Mouse (Mus musculus): Measurements from ENCODE around the gene Fbrs.
A peak's percentile ranks its signal among the peaks of the same experiment; 100 is the strongest.
"Not testable (repeated sequence)": the region's sequence is repeated elsewhere in the genome, so short reads cannot be mapped to it uniquely, and the experiment has no call there.

Gene Fbrs

DNA sequence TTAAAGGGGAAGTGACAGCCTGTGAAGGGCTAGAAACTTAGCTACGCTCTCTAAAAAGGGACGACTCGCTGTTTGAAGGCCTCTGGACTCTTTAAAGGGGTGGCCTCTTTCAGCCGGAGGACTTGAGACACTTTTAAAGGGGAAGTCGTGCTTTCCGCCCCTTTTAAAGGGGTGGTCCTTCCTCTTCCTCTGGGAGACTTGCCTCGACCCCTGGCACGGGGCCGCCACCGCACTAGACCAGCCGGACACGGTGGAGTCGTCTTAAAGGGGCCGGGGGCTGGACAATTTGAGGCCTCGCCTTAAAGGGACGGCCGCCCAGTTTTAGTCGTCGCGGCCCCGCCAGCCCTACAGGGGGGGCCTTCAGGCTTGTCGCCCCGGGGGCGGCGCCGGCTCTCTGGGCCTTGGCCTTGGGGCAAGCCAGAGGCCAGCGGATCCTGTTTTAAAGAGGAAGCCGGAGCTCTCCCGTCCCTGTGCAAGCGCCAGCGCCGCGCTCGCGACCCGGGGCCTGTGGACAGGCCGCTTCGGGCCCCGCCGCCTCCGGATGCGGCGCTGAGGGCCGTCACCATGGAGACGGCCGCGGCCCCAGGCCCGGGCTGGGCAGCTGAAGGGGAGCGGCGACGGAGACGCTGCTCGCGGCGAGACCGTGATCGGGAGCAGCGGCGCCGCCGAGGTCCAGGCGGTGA, at the start of gene Fbrs:
Gene Fbrs, plus strand, starts transcription at position 565 of the 683 bp plus-strand sequence.
- DNase-seq (ENCODE audit: low spot score): peak; percentile 98

GRCm38 (mm10) chr7:127435206-127435605, 43.8 kb upstream of the Fbrs start:
- DNase-seq (ENCODE audit: low spot score): no peak

DNA sequence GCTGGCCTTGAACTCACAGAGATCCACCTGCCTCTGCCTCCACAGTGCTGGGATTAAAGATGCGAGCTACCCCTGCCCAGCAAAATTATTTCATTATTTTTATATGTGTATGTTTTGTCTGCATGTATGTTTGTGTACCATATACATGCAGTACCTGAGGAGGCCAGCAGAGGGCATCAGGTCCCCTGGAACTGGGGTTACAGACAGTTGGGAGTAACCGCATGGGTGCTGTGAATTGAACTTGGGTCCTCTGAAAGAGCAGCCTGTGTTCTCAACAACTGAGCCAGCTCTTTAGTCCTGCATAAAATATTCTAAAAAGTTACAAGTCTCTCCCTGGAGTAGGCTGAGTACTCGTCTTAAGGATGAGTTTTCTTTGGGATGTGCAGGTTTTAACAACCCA, 41.3 kb upstream of the Fbrs start:
- DNase-seq (ENCODE audit: low spot score): no peak

DNA sequence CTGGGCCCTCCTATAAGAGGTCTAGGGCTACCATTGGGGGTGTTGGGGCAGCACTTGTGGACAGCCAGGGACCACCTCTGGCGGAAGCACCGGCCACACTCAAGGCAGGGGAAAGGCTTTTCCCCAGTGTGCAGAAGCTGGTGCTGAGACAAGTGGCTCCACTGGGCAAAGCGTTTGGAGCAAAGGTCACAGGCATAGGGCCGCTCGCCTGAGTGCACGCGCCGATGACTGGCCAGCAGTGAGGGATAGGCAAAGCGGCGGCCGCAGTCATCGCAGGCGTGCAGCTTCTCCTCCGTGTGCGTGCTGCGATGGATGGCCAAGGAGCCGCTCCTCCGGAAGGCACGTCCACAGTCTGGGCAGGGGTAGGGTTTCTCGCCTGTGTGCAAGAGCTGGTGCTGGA, 35.0 kb upstream of the Fbrs start:
- DNase-seq (ENCODE audit: low spot score): no peak

DNA sequence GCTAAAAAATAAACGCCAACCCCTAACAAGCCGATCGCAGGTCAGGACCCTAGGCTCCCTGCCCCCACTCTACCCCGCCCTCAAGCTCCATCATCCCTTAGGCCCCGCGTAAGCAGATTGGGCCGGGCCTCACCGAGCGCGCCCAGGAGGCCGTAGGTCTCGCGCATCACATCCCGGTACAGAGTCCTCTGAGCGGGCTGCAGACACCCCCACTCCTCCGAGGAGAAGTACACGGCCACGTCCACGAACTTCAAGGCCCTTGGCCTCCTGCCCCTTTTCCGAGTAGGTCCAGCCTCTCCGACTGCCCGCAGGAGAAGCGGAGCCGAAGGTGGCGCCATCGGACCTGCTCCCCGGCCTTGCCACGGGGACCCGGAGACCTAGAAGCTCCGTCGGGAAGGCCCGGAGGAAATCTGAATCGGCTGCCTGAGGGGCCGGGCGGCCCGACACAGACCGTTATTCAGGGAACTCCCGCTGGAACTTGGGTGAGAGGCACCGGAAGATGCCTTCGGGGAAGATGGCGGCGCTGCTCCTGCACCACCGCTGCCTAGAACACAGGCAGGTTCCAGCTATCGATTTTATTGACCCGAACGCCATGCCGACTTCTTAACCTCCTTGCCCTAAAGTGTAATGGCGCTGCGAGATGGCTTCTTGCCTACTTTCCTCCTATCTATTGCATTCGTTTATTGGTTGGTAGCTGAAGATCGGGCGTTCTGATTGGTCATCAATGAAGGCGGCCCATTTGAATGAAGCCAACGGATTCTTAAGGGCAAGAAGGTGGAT, 30.3 kb upstream of the Fbrs start, which contains the start of gene Zfp689:
Gene Zfp689, minus strand, starts transcription at position 638 of the 780 bp plus-strand sequence.
- peak; percentile 87 for DNase-seq (ENCODE audit: low spot score)

DNA sequence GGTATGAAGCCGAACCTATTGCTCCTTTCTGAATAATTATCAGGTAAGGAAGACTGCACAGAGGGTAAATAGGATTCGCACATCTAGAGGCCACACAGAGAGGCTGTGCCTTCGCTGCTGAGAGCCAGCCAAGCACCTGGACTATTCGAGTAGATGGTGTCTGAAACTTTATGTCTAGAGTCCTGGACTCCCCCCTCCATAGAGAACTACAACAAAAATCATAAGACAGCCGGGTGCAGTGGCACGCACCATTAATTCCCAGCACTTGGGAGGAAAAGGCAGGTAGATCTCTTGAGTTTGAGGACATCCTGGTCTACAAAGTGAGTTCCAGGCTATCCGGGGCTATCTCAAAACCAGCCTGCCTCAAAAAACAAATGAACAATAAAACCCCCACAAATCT, 29.0 kb upstream of the Fbrs start:
- DNase-seq (ENCODE audit: low spot score): no peak

- DNase-seq (ENCODE audit: low spot score): no peak
Observed at GRCm38 (mm10) chr7:127453056-127453455, 25.9 kb upstream of the Fbrs start.

DNA sequence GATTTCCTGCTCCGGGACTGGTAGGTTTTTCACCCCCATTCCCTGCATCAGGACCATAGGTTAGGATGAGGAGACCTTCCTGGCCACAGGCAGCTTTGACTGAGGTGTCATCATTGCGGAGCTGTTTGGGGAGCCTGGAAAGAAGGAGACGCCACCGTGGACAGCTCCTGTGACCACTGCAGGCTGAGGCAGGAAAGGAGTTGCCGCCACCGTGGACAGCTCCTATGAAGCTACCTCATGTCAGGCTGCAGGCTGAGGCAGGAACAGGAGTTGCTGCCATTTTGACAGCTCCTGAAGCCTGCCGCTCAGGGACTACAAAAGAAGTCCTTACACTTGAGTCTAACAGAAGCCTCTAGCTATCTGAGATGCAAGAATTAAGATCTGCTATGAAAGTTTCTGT, 24.1 kb upstream of the Fbrs start:
- no peak for DNase-seq (ENCODE audit: low spot score)

DNA sequence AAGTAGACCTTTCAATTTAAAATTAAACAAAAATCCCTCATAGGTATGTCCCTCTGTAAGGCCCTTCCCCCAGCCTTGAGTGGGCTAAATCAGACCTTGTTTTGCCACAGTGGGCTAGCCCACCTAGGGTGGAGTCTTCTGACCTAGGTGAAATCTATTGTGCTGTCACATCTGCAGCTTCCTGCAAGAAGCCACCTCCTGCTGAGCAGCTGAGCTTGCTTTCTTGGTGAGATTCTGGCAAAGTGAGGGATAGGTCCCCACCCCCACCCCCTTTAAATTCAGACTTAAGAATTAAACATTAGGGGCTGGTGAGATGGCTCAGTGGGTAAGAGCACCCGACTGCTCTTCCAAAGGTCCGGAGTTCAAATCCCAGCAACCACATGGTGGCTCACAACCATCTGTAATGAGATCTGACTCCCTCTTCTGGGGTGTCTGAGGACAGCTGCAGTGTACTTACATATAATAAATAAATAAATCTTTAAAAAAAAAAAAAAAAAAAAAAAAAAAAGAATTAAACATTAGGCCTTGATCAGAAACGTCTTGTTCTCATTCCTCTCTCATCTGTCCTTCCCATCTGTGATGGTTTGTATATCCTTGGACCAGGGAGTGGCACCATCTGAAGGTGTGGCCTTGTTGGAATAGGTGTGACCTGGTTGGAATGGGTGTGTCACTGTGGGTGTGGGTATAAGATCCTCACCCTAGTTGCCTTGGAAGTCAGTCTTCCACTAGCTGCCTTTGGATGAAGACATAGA, 20.5 kb upstream of the Fbrs start:
- not testable (repeated sequence) for DNase-seq (ENCODE audit: low spot score)

- DNase-seq (ENCODE audit: low spot score): not testable (repeated sequence)
Observed at GRCm38 (mm10) chr7:127459311-127459710, 19.7 kb upstream of the Fbrs start, which contains the start of gene Prr14. Gene Prr14 (plus strand): TSS chr7:127459611.

GRCm38 (mm10) chr7:127465191-127465590, 13.8 kb upstream of the Fbrs start:
- no peak for DNase-seq (ENCODE audit: low spot score)

DNA sequence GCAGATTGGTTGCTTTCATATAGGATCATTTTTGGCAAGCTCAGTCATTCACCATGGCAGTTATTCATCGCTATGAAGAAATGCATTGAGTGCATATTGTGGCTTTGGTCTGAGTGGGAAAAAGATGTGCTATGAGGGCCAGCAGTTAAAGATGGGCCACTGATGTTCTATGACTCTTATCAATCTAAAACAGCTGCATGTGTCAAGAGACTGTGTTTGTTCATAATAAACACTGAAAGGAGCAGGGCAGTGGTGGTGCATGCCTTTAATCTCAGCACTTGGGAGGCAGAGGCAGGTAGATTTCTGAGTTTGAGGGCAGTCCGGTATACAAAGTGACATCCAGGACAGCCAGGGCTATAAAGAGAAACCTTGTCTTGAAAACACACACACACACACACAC, 13.3 kb upstream of the Fbrs start:
- DNase-seq (ENCODE audit: low spot score): not testable (repeated sequence)

DNA sequence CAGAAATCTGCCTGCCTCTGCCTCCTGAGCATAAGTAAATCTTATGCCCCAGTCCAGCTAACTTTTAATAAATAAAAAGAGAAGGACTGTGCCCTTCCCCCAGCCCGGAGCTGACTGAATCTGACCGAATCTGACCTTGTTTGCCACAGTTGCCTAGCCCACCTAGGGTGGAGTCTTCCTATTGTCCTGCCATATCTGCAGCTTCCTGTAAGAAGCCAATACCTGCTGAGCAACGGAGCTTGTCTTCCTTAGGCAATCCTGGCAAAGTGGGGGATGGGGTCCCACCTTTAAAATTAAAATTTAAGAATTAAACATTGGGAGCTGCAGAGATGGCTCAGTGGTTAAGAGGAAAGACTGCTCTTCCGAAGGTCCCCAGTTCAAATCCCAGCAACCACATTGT, 12.4 kb upstream of the Fbrs start:
- no peak for DNase-seq (ENCODE audit: low spot score)

- no peak for DNase-seq (ENCODE audit: low spot score)
Observed at GRCm38 (mm10) chr7:127470011-127470715, 8.8 kb upstream of the Fbrs start.

DNA sequence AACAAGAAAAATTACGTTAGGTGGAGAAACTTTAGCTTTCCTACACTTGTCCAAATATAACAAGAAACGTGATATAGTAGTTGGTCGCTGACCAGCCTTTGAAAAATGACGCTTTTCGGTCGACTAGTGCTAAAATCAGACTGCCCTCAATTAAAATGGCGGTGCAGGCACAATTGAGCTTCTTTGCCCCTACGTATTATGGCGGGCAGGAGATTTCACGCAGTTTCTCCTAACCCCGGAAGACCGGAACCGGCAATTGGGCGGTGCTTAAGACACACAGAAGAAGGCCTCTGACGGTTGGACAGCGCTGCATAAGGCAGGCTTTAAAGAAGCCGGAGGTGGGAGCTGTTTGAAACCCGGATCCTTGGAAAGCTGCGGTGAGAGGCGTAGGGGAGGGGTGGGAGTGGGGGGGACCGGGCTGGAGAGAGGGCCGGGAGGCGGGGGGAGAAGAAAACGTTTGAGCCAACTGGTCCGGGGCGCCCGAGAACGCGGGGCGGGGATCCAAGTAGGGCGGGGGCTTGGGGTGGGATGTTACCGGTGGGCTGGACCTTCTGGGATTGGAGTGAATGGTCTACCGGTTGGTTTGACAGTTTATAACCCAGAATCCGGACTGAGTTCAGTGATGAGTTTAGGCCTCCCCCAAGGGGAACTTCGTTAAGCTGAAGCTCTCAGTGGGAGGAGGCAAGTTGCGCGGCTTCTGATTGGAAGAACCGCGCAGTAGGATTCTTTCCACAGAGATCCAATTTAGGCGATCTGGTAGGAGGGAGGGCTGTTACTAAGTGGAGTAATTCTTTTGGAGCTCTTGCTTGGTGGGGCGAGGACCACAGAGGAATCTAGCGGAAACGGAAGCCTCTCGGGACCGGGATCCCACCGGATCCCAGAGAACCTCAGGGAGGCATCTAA, 8.0 kb upstream of the Fbrs start:
- peak; percentile 92 for DNase-seq (ENCODE audit: low spot score)

DNA sequence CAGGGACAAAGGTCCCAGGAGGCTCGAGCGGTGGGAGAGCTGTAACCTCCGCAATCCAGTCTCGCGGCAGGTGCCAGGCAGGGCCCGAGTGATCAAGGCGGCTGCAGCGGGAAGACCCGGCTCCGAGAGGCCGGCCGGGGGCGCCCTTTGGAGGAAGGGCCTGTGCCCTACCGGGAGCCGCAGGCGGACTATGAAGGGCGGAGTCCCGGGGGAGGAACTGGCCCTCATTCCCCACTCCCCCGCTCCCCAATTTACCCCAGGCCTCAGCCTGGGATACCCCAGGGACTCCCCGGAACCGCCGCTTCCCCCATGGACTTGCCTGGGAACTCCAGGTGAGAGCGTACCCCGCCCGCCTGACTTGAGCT, 7.4 kb upstream of the Fbrs start:
- DNase-seq (ENCODE audit: low spot score): no peak

GRCm38 (mm10) chr7:127472060-127472459, 6.9 kb upstream of the Fbrs start:
- DNase-seq (ENCODE audit: low spot score): no peak

DNA sequence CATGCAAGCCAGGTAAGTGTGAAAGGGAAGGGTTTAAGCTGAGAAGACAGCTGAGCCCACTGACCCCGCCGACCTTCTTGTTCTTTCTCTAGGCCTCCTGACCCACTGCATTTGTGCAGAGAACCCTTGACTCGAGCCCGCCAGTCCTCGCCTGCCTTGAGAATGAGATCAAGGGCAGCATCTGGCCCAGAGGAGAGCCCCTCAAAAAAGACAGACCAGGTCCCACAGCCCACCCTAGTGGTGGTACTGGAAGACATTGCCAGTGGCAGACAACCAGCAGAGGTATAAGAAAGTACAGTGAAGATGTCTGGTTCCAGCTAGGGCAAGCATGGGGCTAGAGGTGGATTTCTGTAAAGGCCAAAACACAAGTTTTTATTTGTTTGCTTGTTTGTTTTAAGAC, 5.3 kb upstream of the Fbrs start:
- DNase-seq (ENCODE audit: low spot score): no peak

- DNase-seq (ENCODE audit: low spot score): no peak
Observed at GRCm38 (mm10) chr7:127474378-127475070, 4.5 kb upstream of the Fbrs start.

DNA sequence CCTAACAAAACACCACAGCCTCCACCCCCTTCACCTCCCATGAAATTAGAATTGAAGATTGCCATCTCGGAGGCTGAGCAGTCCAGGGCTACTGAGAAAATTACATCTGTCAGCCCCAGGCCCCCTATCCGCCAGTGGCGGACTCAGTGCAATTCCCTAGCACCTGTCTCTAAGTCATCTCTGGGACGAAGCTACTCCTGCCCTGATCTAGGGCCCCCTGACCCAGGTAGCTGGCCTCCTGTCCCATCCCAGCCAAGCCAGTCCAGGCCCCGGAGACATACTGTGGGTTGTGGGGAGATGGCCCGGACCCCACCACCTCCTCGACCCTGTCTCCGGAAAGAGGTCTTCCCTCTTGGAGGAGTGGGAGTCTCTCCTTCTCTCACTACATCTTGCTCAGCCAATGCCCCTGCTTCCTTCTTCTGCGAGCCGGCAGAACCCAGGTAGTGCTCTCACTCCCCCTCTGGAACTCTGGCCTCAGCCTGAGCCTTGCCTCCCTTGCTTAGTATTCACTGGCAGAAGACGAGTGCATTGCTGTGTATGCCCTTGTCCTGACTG, 3.7 kb upstream of the Fbrs start:
- no peak for DNase-seq (ENCODE audit: low spot score)
